Mouse (Mus musculus) liver, embryonic 14.5 days (tissue): ENCODE data around the gene Mecom. TPM values are rescaled to one million over a fixed set of nuclear protein-coding genes. Genes with fewer than 3 reads are reported as not detected.
A peak's percentile ranks its signal among the peaks of the same experiment; 100 is the strongest.

Experiments
- ATAC-seq: fragments of 200-750 bp; cut with Nextera tagmentation; 2 replicates; pipeline ENCODE4 v1.8.0; 2017; ENCODE audit warnings: moderate number of reproducible peaks, mild to moderate bottlenecking, moderate library complexity; ENCODE audit not compliant: insufficient read depth
- DNase-seq, 3 experiments: peaks; one replicate each; pipeline ENCODE4 v3.0.0-alpha.2; 2012 to 2013; ENCODE audit warnings: low read depth in 3 of 3, low spot score in 3 of 3
- H3K27ac ChIP-seq: fragments of 300-500 bp; sonication (generic); 2 replicates; pipeline ENCODE4 v1.5.1; 2014; ENCODE audit warnings: moderate library complexity, mild to moderate bottlenecking, control low read depth, inconsistent platforms
- H3K27me3 ChIP-seq: fragments of 300-500 bp; sonication (generic); 2 replicates; pipeline ENCODE4 v1.6.1; 2014; ENCODE audit warnings: mild to moderate bottlenecking, low read length, moderate library complexity; ENCODE audit not compliant: control insufficient read depth, insufficient read depth
- H3K36me3 ChIP-seq: fragments of 300-500 bp; sonication (generic); replicated peaks from 2 replicates; pipeline ENCODE4 v1.6.1; 2014; ENCODE audit warnings: low read depth; ENCODE audit not compliant: control insufficient read depth, insufficient read depth
- H3K4me1 ChIP-seq, 2 experiments: fragments of 200-500 bp in 1 of 2; fragments of 300-500 bp in 1 of 2; sonication (generic) in 1 of 2; replicated peaks; 2 replicates each; pipeline ENCODE4 v1.6.1; 2012 to 2014; ENCODE audit warnings: antibody characterized with exemption in 1 of 2, inconsistent platforms in 1 of 2, low read length in 1 of 2; ENCODE audit not compliant: control insufficient read depth in 2 of 2, insufficient read depth in 2 of 2
- H3K4me2 ChIP-seq: fragments of 300-500 bp; sonication (generic); 2 replicates; pipeline ENCODE4 v1.6.1; 2014; ENCODE audit warnings: low read depth, mild to moderate bottlenecking, control low read depth, moderate library complexity
- H3K4me3 ChIP-seq, 2 experiments: fragments of 200-500 bp in 1 of 2; fragments of 300-500 bp in 1 of 2; sonication (generic) in 1 of 2; 2 replicates each; pipeline ENCODE4 v1.5.1; 2012 to 2014; ENCODE audit warnings: low read depth in 2 of 2, low read length in 2 of 2, mild to moderate bottlenecking in 2 of 2, control low read depth in 1 of 2, inconsistent platforms in 1 of 2, moderate library complexity in 1 of 2; ENCODE audit not compliant: insufficient read depth in 1 of 2
- H3K9ac ChIP-seq: fragments of 300-500 bp; sonication (generic); replicated peaks from 2 replicates; pipeline ENCODE4 v1.6.1; 2014; ENCODE audit warnings: mild to moderate bottlenecking, control low read depth, moderate library complexity
- H3K9me3 ChIP-seq: fragments of 300-500 bp; sonication (generic); 2 replicates; pipeline ENCODE4 v1.6.1; 2016; ENCODE audit warnings: low read length, mixed read lengths; ENCODE audit not compliant: control insufficient read depth
- CTCF ChIP-seq: IDR thresholded peaks from 2 replicates; pipeline ENCODE4 v1.5.1; 2016; ENCODE audit warnings: antibody characterized with exemption, low read depth, control low read depth
- EP300 ChIP-seq: IDR thresholded peaks from 2 replicates; pipeline ENCODE4 v1.6.1; 2016; ENCODE audit warnings: antibody characterized with exemption, low read depth
- WGBS: fragments of 180-500 bp; shearing (Covaris S2); extraction: QIAGEN DNeasy Blood & Tissue Kit; methylation state at CpG from one replicate; pipeline ENCODE4 v1.1.7; 2014; ENCODE audit not compliant: insufficient replicate concordance; 5-methylcytosine and 5-hydroxymethylcytosine counted together
- polyA plus RNA-seq, 2 experiments: library from polyadenylated mRNA; depleted of rRNA in 1 of 2; stranded (reverse) in 1 of 2; unstranded in 1 of 2; fragments of >200 nt; fragmentation: Nextera tagmentation in 1 of 2; extraction: Ambion mirVana in 1 of 2; gene quantifications; 2 replicates each; pipeline versions ENCODE4 v1.2.1 to v1.2.3; 2012 to 2014

The Mecom gene
- polyA plus RNA-seq, 2 experiments, result 0.67 to 0.75 TPM

GRCm38 (mm10) chr3:30508296-30508929, 39.4 kb downstream of the Mecom start:
- DNase-seq, result peak in 1 of 3 experiments; percentile 13
- H3K9me3 ChIP-seq, result no peaks in the 10 kb centered on the region
- H3K4me3 ChIP-seq, result peak overlapping the region; percentile 31 to 43
- peaks cover 81% of the 10 kb centered on the region for H3K27me3 ChIP-seq
- H3K9ac ChIP-seq, result no peak overlapping the region
- under 1% methylated on average over 70 of the region's 73 CpGs for WGBS
- TF ChIP-seq CTCF (peak; percentile 15; the same call in 1 of the 2 replicates), EP300 (no peak)
- H3K27ac ChIP-seq, result no peak overlapping the region
- peak overlapping the region; percentile 63 for H3K4me2 ChIP-seq
- peak; percentile 66 for ATAC-seq
- H3K36me3 ChIP-seq, result no peaks in the 10 kb centered on the region
- H3K4me1 ChIP-seq, result no peaks in the 10 kb centered on the region

- Histone ChIP-seq H3K9me3 (no peaks in the 10 kb centered on the region), H3K27ac (no peak overlapping the region), H3K36me3 (no peaks in the 10 kb centered on the region), H3K4me1 (no peaks in the 10 kb centered on the region), H3K27me3 (peaks cover 74% of the 10 kb centered on the region), H3K4me2 (peak overlapping the region; percentile 63), H3K9ac (no peak overlapping the region), H3K4me3 (peak overlapping the region; percentile 41 to 43)
- peak; percentile 41; the same call in 1 of the 2 replicates for ATAC-seq
- DNase-seq, result no peak
- under 1% methylated on average over 41 of the region's 41 CpGs for WGBS
- TF ChIP-seq EP300 (no peak), CTCF (no peak)
Measured at GRCm38 (mm10) chr3:30507576-30508295, 40.1 kb downstream of the Mecom start.

- no peak overlapping the region for H3K9ac ChIP-seq
- no peak for ATAC-seq
- H3K4me1 ChIP-seq, result no peaks in the 10 kb centered on the region
- peaks cover 68% of the 10 kb centered on the region for H3K27me3 ChIP-seq
- WGBS, result under 1% methylated on average over 22 of the region's 22 CpGs
- no peak for TF ChIP-seq EP300
- TF ChIP-seq CTCF, result no peak
- no peak overlapping the region for H3K27ac ChIP-seq
- no peaks in the 10 kb centered on the region for H3K9me3 ChIP-seq
- peak overlapping the region; percentile 63 for H3K4me2 ChIP-seq
- no peak for DNase-seq
- no peaks in the 10 kb centered on the region for H3K36me3 ChIP-seq
- H3K4me3 ChIP-seq, result peak overlapping the region; percentile 41 to 43
Measured at GRCm38 (mm10) chr3:30507028-30507575, 40.7 kb downstream of the Mecom start.

- no peaks in the 10 kb centered on the region for H3K9me3 ChIP-seq
- H3K36me3 ChIP-seq, result no peaks in the 10 kb centered on the region
- ATAC-seq (no peak), DNase-seq (no peak)
- peak overlapping the region; percentile 63 for H3K4me2 ChIP-seq
- TF ChIP-seq CTCF, result no peak
- no peak for TF ChIP-seq EP300
- peaks cover 61% of the 10 kb centered on the region for H3K27me3 ChIP-seq
- no peak overlapping the region for H3K4me3 ChIP-seq
- H3K27ac ChIP-seq, result no peak overlapping the region
- no peak overlapping the region for H3K9ac ChIP-seq
- no peaks in the 10 kb centered on the region for H3K4me1 ChIP-seq
- 8% methylated on average over 17 of the region's 17 CpGs for WGBS
Measured at GRCm38 (mm10) chr3:30506329-30507027, 41.3 kb downstream of the Mecom start.
